Mouse (Mus musculus): Measurements from ENCODE around the gene Slc7a8.
"Not testable (repeated sequence)": the region's sequence is repeated elsewhere in the genome, so short reads cannot be mapped to it uniquely, and the experiment has no call there.

The Slc7a8 gene

DNA sequence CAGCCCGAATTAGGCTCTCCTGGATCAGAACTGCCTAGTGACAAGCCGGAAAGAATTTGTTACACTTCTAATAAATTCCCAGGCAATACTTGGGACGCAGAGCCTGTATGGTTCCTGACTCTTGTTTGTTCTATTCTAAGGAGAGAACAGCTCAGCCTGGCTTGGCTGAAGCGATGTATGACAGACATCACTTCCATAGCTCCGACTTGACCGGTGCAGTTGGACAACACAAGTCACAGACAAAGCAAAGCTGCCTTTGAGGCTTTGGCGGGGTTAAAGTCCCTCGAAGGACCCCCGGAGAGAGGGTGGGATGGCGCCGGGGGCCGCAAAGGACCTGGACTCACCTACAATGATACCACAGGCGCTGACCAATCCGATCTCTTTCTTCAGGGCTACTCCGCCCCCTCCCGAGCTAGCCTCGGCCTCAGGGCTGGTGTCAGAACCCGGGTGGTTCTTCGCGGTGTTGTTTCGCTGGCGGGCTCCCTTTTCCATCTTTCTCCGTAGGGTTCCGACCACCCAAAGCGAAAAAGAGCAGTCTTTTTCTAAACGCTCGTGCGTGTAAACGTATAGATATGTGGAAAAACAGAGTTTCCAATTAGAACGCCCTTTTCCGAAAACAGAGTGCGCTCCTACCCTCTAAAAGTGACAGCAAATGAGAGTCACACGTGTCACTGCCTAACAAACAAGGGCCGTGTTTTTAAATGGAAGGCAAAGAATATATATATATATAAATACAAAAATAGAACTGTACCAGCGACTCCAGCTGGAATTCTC is 723 bp downstream of the Slc7a8 start:
- peak in 1 of 2 experiments; percentile 2 for DNase-seq (ENCODE audit: low read depth in 2 of 2, low spot score in 2 of 2)

GRCm38 (mm10) chr14:54780084-54780483 is 1.7 kb downstream of the Slc7a8 start:
- DNase-seq (ENCODE audit: low read depth in 2 of 2, low spot score in 2 of 2): no peak

- DNase-seq (ENCODE audit: low read depth in 2 of 2, low spot score in 2 of 2): no peak
Observed at GRCm38 (mm10) chr14:54777893-54778292, 3.9 kb downstream of the Slc7a8 start.

DNA sequence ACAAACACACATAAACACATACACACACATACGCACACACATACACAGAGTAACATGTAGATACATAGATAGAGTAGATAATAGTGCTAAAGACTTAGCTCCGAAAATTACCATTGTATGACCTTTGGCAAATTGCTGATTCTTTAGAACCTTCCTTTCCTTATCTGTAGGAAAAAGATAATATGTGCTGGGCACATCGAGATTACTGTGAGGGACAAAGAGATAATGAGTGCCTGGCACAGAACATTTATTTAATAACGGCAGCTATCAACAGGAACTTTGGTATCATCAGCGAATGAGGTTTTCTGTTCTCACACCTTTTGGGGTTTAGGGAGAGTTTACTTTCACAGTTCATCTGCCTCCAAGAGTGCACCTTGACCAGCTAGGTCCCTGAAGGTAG is 5.0 kb downstream of the Slc7a8 start:
- no peak for DNase-seq (ENCODE audit: low read depth in 2 of 2, low spot score in 2 of 2)

DNA sequence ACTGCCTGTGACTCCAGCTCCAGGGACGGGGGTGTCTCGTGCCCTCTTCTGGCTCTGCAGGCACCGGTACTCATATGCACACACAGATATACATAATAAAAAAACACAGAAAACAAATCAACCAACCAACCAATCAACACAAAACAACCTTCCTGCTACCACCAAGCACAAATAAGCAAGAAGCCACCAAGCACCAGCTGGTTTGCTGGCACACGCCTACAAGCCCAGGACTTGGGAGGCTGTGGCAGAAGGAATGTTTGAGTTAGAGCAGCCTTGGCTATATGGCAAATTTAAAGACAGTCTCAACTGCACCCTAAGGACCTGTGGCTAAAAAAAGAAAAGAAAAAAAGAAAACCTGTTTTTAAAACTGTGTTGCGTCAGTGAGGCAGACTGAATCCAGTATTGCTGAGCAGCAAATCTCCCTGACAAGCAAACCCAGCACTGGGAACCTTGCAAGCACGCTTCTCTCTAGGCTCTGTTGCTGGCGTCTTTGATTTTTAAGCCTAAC is 6.2 kb downstream of the Slc7a8 start:
- no peak for DNase-seq (ENCODE audit: low read depth in 2 of 2, low spot score in 2 of 2)

DNA sequence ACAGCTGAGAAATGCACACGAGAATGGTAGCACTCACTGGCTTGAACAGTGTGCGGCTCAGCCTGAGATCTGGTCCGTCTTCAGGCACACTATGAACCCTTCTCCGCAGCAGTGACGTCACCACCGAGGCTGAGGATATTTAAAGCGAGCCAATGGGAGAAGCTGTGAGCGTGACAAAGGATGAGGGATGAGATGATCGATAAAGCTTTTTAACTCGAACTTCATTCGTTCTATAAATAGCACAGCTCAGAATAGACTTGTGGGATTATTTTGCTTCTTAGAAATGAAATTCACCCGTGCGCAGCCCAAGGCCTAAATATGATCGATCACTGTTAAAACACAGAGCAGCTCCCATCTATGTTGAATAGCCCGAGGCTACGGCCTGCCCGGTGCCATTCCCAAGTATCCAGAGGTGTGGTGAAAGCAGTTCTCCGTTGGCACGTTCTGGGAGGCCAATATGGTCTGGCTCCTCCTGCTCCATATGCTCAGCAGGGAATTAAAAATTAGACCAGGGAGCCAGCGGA is 9.4 kb downstream of the Slc7a8 start:
- no peak for DNase-seq (ENCODE audit: low read depth in 2 of 2, low spot score in 2 of 2)

DNA sequence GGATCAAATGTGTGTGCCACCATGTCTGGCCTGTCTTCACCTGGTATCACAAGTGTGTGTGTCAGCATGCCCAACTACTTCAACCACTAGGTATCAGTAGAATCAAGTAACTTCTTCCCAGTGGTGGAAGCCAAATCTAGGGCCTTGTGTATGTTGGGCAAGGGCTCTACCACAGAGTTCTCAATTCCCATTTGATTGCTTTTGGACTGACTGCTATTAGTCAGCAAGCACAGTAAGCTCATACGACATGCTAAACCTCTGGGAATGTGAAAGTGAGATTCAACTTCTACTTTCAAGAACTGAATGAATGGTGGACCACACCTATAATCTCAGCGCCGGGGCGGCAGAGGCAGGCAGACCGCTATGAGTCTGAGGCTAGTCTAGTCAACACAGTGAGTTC is 11.4 kb downstream of the Slc7a8 start:
- DNase-seq (ENCODE audit: low read depth in 2 of 2, low spot score in 2 of 2): no peak

GRCm38 (mm10) chr14:54769068-54769425 is 12.7 kb downstream of the Slc7a8 start:
- no peak for DNase-seq (ENCODE audit: low read depth in 2 of 2, low spot score in 2 of 2)

DNA sequence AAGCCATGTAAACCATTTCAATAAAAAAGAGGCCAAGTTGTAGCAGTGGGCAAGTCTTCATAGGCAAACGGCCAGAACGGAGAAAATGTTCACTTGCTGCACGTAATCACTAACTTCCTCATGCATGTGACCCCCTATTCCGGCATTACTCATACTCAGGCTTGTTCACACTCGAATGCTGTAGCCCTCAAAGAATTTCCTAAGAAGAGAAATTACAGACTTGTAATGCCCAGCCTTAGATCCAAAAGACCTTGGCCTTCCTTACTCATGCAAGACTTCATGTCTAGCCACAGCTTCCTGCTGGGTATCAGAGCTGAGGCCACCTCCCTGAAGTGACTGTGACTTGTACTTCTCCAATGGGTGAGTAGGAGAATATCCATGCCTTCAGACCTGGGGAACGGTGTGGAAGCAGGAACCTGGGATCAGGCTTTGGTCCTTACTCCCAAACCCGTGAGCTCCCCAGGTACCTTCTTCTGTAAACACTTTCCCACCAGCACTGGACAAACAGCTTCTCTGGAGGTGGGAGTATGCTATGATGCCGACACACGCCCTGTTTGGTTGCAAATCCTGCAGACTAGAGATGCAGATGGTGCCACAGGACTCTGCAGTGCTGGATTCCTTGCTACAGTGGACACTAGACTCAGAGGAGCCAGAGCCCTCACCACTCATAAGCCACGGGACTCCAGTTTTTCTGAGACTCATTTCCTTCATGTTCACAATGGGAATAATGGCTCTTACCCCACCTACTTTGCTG is 13.3 kb downstream of the Slc7a8 start:
- no peak for DNase-seq (ENCODE audit: low read depth in 2 of 2, low spot score in 2 of 2)

- not testable (repeated sequence) for DNase-seq (ENCODE audit: low read depth in 2 of 2, low spot score in 2 of 2)
Observed at GRCm38 (mm10) chr14:54766937-54767336, 14.8 kb downstream of the Slc7a8 start.

DNA sequence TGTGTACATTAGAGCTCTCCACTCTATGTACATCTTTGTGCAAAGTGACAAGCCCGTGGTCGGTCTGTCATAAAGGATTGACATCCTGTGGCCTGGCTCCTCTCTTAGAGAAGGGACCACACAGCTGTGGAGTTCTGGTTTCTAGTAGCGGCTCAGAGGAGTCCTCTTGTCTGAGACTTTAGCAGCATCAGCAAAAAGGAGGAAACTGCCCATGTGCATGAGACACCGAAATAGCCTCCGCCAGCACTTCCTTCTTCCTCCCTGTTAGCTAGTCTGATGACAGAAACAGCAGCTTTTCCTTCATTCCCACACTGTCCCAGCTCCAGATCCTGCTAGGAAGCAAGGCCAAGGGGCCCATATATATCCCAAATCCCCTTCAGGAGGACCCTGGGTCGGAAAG is 25.4 kb downstream of the Slc7a8 start:
- DNase-seq (ENCODE audit: low read depth in 2 of 2, low spot score in 2 of 2): no peak

DNA sequence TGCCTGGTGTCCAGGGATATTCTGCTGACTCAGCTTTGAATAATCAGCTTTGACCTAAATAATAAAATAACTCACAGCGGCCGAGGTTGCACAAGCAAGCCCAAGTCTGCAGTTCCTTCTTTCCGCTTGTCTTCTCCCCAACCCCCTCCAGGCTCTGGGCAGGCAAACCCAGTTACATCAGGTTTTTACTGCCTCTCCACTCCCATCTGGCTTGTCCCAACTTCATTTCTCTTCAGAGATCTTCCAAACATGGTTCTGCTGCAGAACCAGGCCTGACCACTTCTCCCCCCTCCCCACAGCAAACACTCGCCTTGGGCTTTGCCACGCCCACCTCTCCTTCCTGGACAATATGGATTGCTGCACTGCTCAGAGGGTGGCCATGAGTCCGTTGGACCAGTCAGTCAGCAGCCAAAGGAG is 27.1 kb downstream of the Slc7a8 start:
- DNase-seq (ENCODE audit: low read depth in 2 of 2, low spot score in 2 of 2): no peak

DNA sequence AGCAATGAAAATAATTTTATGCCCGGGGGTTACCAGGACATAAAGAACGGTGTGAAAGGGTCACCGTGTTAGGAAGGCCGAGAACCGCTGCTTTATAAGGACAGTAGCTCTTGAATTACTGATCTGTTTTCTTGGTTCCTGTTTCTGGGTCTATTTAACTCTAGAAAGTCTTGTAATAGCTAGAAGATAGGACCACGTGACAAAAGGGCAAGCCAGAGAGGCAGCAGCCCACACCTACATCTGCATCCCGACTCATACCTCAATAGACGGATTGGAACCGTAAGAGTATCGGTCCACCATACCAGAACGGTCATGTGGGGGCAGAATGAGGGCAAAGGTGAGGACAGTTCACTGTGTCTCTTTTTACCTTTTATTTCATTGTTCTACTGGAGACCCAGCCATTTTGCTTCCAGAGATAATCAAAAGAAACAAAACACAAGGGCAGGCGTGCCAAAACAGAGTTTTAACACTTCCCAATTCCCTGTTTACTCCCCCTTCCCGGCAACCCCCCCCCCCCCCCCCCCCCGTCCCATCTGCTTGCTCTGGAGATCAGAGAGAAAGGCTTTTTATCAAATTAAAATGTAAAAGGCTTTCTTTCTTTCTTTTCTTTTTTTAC is 27.7 kb downstream of the Slc7a8 start:
- DNase-seq (ENCODE audit: low read depth in 2 of 2, low spot score in 2 of 2): no peak

- DNase-seq (ENCODE audit: low read depth in 2 of 2, low spot score in 2 of 2): no peak
Observed at GRCm38 (mm10) chr14:54752938-54753337, 28.8 kb downstream of the Slc7a8 start.

DNA sequence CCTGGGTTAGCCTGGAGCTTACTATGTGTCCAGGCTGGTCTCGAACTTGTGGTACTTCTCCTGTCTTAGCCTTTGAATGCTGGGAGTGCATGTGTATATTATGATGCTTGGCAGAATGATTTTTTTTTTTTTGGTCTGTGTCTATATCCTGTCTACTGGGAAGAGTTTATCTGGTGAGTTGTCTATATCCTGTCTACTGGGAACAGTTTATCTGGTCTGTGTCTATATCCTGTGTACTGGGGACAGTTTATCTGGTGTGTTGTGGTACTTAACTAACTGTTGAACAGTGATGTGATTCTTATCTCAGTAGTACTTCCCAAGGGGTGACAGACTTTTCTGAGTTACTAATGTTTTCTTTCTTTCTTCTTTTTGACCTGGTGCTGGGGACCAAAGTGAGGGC is 30.0 kb downstream of the Slc7a8 start:
- DNase-seq (ENCODE audit: low read depth in 2 of 2, low spot score in 2 of 2): no peak

GRCm38 (mm10) chr14:54749238-54749637 is 32.5 kb downstream of the Slc7a8 start:
- no peak for DNase-seq (ENCODE audit: low read depth in 2 of 2, low spot score in 2 of 2)

- no peak for DNase-seq (ENCODE audit: low read depth in 2 of 2, low spot score in 2 of 2)
Observed at GRCm38 (mm10) chr14:54747942-54748917, 33.5 kb downstream of the Slc7a8 start.

DNA sequence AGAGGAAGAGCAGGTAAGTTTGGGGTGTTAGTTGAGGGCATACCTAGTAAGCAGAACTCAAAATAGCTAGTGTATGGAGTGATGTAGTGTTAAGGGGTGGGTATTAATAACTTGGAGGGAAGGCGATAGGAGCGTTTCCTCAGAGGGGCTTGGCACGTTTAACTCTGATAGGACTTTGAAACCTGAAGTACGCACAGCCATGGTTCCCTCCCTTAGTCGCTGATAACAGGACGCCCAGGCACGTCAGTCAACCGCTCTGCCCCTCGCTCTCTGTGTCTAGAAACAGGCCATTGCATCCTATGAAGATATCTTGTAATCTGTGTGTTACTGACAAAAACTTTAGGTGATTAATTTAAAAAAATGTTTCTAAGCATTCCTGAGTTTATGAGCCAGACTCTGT is 35.7 kb downstream of the Slc7a8 start:
- DNase-seq (ENCODE audit: low read depth in 2 of 2, low spot score in 2 of 2): no peak

DNA sequence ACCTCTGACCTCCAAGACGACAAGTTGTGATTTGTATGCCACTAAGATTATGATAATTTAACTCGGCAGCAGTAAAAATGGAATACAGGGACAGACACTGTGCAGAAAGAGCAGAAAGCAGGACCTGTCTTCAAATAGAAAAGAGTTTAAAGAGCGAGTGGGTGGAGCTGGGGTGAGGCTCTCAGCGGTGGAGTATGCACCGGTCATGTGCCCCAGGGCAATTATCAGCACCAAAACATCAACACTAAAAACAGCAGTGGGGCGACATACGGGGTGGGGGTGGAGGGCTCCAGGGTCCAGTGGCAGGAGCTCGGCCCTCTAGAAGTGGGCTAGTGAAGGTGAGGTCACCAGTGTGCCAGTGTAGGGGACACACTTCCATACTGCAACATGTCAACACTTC is 37.3 kb downstream of the Slc7a8 start:
- no peak for DNase-seq (ENCODE audit: low read depth in 2 of 2, low spot score in 2 of 2)

GRCm38 (mm10) chr14:54742375-54742774 is 39.4 kb downstream of the Slc7a8 start:
- DNase-seq (ENCODE audit: low read depth in 2 of 2, low spot score in 2 of 2): no peak

DNA sequence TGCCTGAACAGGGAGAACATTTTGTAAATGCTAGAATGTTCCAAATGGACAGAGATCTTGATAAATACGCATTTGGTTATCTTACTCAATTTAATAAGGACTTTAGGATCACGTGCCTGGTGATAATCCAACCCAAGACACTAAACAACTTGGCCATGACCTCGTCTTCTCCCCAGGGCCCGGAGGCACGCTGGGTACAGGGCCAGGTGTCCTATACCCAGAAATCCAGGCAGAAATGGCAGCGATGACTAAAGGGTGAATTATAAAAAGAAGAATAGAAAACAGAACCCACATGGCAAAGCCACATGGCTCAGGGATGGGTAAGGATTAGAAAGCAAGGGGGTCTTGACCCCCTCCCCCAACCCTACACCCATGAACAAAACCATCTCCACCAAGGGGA is 40.0 kb downstream of the Slc7a8 start:
- DNase-seq (ENCODE audit: low read depth in 2 of 2, low spot score in 2 of 2): no peak

Data from CD8-positive naive resting alpha-beta T cell, adult 2 months (primary cell).